Mouse (Mus musculus): ENCODE data around the gene Arhgap32. TPM values are rescaled to one million over a fixed set of nuclear protein-coding genes. Genes with fewer than 3 reads are reported as not detected.
"Not testable (repeated sequence)": the region's sequence is repeated elsewhere in the genome, so short reads cannot be mapped to it uniquely, and the experiment has no call there.

Gene Arhgap32
- 0.23 and 0.49 TPM in 2 replicates for total RNA-seq (2017)

DNA sequence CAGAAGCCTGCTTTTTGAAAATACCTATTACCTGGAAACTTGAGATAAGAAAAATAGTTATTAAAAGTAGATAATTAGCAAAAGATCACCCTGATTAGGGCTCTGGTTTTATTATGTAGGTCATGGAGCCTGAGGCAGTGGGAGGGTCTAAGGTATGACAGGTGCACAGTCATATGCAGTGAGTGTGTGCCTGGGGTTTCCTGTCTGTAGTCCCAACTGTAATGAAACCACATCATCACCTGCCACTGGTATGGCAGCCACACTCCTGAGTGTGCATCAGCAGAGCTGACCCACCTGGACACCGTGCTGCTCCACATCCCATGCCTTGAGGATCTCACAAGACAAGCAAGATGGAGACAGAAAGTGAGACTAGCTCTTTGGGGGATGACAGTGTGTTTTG, at the start of gene Arhgap32:
Gene Arhgap32, plus strand, starts transcription at position 351 of the 400 bp plus-strand sequence.
- no peak for ATAC-seq (ENCODE audit: extremely low read depth, insufficient number of reproducible peaks, low FRiP score, poor library complexity, severe bottlenecking)

DNA sequence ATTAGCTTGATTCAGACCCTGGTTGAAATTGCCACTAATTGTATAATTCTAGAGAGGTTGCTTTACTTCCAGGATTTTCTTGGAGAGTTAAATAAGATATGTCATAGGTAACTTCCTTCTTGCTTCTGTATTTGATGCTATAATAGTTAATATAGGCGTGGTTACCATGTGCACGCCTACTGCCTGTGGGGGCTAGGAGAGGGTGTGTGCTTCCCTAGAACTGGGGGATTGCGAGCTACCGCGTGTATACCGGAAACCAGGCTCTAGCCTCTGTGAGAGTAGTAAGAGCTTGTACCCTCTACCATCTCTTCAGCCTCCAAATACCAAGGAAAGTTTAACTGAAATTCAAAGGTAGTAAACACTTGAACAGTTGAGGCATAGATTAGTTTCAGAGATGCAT, 43.2 kb upstream of the Arhgap32 start:
- no peak for ATAC-seq (ENCODE audit: extremely low read depth, insufficient number of reproducible peaks, low FRiP score, poor library complexity, severe bottlenecking)

DNA sequence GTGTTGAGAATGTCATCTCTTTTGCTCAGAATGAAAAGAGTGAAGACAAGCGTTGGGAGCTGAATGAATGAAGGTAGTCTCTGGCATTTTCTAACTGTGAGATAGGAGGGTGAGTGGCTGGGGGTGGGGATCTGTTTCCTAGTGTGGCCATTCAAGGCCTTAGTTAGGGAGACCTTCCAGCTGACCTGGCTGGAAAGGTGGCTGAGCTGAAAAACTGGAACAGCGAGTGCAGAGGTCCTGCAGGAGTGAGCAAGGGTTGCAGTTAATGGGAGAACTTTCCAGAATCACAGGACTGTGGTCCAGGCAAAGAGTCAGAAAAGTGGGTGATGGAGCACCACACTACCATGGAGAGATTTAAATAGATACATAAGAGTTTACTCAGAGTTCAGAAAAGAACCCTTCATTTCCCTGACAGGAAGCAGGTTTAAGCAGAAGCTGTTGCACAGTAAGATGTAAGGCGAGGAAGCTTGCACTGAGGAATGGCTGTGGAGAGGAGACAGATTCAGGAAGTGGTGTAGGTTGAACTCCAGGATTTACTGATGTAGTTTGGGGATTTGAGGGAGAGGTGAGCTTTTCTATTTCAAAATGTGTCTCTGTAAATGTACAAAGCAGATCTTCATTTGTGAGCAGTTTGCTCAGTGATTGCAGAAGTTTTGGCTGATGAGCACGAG, 27.7 kb upstream of the Arhgap32 start:
- no peak for ATAC-seq (ENCODE audit: extremely low read depth, insufficient number of reproducible peaks, low FRiP score, poor library complexity, severe bottlenecking)

DNA sequence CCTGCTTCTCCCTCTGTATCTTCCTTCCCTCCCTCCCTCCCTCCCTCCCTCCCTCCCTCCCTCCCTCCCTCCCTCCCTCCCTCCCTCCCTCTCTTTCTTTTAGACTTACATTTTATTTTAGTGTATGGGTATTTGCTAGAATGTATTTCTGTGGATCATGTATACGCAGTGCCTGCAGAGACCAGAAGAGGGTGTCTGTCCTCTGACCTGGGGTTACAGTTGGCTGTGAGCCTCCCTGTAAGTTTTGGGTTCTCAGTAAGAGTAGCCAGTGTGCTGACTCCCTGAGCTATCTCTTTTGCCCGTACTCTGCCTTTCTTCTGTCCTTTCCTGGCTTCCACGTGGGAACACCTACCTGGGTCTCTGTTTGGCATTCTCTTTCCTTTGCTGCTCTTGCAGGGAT, 27.1 kb upstream of the Arhgap32 start:
- no peak for ATAC-seq (ENCODE audit: extremely low read depth, insufficient number of reproducible peaks, low FRiP score, poor library complexity, severe bottlenecking)

DNA sequence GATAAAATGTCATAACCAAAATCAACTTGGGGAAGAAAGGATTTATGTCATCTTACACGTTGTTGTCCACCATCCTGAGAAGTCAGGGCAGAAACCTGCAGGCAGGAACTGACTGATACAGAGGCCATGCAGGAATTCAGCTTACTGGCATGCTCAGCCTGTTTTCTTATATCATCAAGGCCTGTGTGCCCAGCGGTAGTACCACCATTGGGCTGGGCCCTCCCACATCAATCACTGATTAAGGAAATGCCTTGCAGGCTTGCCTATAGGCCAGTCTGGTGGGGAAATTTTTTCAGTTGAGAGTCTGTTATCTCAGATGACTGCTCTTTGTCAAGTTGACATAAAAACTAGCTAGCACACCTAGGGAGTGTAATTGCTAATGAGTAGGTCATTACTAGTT, 22.5 kb upstream of the Arhgap32 start:
- ATAC-seq (ENCODE audit: extremely low read depth, insufficient number of reproducible peaks, low FRiP score, poor library complexity, severe bottlenecking), result no peak

DNA sequence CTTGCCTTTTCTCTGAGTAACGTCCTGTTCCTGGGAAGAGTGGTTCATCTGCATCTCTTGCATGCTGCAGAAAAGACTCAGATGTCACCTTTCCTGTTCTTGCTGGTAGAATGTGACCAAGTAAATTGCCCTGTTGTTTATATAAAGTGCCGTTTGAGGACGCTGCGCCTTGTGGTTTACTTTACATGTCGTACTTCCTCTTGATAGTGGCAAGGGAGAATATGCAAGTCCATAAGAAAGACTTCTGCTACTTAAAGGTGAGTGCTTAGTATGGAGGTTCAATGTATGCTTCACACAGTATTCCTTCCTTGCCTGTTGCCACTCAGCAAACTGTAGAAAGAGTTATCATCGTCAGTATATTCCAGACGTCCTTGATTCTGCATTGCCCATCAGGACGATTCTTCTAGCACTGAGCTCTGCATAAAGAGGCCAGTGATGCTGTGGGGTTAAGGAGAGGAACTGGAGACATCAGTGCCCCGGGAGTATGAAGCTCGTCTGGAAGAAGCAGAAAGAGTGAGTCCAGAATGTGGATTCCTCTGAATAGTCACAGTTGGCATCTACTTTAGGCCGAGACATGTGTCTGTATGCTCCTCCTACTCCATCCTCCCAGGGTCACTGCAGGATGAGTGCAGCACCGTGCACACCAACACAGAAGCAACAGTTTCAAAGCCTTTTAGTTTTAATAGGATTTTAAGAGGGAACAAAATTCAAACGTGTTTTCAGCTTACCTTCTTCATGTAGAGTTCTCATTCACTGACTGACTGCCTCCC, 21.4 kb upstream of the Arhgap32 start:
- no peak for ATAC-seq (ENCODE audit: extremely low read depth, insufficient number of reproducible peaks, low FRiP score, poor library complexity, severe bottlenecking)

DNA sequence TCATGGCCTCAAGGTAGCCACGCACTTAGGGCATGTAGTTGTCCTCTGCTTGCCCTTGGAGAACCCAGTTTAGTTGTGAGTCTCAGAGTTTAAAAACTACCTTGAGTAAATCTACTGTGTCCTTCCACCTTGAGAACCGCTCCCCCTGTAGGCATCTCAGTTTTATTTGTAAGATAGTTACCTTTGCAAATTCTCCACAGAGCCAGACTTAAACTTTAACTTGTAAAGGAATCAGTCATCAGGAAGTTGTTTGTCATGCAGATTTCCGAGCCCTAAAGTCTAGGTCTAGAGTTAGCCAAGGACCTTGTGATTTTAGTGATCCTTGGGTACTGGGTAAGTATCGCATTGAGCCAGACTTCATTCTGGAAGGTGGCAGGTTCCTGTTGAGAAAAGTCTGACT, 20.4 kb upstream of the Arhgap32 start:
- ATAC-seq (ENCODE audit: extremely low read depth, insufficient number of reproducible peaks, low FRiP score, poor library complexity, severe bottlenecking), result no peak

DNA sequence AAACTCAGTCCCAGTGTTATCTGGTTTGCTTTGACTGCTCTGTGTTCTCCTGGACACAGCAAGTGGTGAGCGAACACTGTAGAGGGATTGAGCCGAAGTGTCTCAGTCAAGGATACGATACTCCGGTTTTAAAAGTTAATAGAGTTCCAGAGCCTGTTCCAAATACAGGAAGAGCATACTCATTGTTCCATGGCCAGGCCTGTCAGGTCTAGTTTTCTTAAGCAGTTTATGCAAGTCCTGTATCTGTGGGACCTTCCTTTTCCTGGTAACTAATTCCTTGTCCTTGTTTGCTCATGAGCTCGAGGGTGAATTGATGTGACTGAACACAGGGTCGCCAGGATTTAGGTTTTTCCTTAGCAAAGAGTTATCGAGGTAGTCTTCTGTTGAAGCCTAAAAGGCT, 19.4 kb upstream of the Arhgap32 start:
- ATAC-seq (ENCODE audit: extremely low read depth, insufficient number of reproducible peaks, low FRiP score, poor library complexity, severe bottlenecking), result no peak

DNA sequence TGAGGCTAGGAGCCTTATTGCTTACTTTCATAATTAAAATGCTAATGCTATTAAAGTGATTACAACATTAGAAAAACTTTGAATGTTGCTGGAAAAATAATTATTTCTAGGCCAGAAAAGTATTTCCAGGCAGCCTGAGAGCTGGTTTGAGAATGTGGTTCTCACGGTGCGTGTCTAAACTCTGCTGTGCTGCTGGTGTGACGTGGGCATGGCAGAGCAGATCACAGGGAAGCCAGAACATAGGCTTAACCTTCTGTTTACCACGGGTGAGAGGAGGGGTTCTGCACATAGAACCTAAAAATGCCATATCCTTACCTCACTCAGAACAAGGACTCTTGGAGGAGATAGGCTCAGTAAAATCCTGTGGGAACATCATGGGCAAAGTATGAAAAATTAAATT, 18.8 kb upstream of the Arhgap32 start:
- ATAC-seq (ENCODE audit: extremely low read depth, insufficient number of reproducible peaks, low FRiP score, poor library complexity, severe bottlenecking), result no peak

DNA sequence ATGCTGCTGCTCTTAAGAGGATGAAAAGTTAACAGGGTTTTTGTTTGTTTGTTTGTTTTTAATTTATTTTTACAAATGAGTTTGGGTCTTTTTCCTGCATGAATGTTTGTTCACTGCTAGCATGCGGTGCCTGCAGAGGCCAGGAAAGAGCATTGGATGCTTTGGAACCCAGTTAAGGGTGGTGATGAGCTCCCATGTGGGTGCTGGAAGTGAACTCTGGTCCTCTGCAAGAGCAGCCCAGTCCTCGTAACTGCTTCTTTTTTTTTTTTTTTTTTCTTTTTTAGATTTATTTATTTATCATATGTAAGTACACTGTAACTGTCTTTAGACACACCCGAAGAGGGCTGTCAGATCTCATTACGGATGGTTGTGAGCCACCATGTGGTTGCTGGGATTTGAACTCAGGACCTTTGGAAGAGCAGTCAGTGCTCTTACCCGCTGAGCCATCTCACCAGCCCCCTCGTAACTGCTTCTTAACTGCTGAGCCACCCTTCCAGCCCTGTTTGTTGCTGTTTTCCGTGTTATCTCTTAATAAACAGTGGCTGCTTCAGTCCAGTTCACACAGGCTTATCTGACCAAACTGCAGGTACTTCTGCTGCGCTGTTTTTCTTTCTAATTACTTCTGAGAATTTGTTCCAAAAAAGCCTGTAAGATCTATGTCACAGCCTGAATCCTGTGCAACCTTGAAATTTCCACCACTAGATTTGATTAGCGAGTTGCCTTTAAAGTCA, 17.3 kb upstream of the Arhgap32 start:
- ATAC-seq (ENCODE audit: extremely low read depth, insufficient number of reproducible peaks, low FRiP score, poor library complexity, severe bottlenecking), result no peak

DNA sequence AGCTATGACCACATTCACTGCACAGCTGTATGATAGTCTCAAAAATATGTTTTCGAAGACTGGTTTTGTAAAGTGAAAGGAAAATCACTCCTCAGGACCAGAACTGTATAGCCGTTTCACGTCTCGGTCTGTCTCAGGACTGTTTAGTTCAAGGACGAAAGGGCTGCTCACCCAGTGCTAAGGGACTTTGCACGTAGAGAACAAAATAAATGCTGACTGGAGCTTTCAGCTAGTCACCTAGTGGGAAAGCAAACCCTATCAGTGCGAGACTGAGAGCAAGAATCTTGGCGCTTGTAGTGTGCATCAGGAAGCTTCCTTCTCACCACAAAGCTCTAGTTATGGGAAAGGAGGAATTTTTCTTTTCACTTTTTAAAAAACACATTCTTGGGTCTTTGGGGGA, 15.4 kb upstream of the Arhgap32 start:
- no peak for ATAC-seq (ENCODE audit: extremely low read depth, insufficient number of reproducible peaks, low FRiP score, poor library complexity, severe bottlenecking)

DNA sequence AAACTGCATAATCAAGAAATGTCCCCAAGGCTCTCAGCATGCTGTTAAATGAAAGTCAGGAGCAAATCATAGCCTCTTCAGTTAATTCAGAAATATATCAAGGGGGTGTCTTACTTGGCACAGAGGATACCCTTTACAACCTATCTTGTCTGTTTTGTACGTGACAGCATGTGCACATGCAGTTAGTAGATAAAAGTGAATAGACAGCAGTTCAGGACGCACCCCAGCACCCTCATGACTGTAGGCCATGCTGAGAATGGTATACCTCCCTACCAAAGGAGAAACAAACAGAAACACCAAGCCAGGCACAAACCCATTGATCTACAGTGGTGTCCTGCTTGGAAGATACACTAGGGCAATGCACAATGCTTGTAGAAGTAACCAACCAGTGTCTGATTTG, 14.4 kb upstream of the Arhgap32 start:
- no peak for ATAC-seq (ENCODE audit: extremely low read depth, insufficient number of reproducible peaks, low FRiP score, poor library complexity, severe bottlenecking)

DNA sequence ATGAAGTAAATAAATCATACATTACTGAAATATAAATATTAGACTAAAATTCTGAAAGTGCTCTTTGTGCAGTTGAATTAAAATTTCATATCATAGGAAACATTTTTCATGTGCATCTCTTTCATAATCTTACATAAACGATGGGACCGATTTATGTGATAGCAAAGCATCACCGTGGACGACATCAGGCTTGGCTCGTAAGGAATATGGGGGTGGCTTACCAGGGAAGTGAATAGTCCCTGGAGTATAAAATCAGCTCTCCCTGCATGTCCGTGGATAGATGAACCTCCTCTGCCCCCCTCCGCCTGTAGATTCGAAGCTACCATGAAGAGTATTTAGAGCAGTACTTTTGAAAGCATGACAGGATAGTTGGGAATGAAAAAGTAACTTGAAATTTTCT, 11.3 kb upstream of the Arhgap32 start:
- no peak for ATAC-seq (ENCODE audit: extremely low read depth, insufficient number of reproducible peaks, low FRiP score, poor library complexity, severe bottlenecking)

DNA sequence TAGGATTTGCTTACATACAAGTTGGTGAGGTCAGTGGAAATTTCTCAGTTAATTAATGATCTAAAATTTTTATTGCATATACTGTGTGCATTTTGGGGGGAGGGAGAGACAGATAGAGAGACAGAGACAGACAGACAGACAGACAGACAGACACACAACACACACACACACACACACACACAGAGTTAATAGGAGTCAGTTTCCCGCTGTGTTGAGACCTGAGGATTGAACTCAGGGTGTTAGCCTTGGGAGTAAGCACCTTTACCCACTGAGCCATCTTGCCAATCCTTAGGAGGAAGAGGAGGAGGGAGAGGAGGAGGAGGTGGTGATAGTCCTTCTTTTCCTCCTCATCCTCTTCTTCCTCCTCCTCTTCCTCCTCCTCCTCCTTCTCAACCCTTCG, 5.6 kb upstream of the Arhgap32 start:
- no peak for ATAC-seq (ENCODE audit: extremely low read depth, insufficient number of reproducible peaks, low FRiP score, poor library complexity, severe bottlenecking)

DNA sequence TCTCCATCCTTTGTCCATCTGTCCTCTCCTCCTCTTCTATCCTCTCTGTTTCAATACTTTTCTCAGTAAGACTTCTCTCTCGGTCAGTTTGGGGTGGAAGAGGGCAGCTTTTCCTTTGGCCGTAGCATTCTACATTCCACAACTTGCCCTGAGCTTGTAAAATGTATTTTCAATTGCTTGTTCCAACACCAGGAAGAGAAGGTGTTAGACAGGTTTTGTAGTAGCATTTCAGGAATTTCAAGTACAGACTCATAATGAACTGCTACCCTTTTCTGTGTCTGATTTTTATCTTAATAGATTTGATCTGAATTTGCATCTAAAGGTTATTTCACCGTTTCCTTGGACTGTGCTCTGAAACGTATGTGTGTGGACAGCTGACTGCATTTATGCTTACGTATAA, 336 bp downstream of the Arhgap32 start:
- no peak for ATAC-seq (ENCODE audit: extremely low read depth, insufficient number of reproducible peaks, low FRiP score, poor library complexity, severe bottlenecking)

DNA sequence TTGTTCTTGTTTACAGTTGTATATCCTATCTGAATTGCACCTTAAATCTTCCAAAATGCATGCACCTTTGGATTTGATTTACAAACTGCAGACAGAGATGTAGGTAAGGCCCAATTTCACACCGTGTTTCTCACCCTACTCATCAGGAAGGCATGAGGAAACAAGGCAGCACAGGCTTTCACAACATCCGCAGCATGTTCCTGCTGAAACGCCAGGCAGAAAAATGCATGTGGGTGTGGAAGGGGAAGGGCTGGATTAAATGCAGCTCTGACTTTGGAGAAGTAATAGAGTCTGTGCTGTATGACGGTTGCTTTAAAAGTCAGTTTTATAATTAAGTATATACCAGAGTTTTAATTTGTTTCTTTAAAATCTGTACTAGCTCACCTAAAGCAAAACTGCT, 1.9 kb downstream of the Arhgap32 start:
- no peak for ATAC-seq (ENCODE audit: extremely low read depth, insufficient number of reproducible peaks, low FRiP score, poor library complexity, severe bottlenecking)

DNA sequence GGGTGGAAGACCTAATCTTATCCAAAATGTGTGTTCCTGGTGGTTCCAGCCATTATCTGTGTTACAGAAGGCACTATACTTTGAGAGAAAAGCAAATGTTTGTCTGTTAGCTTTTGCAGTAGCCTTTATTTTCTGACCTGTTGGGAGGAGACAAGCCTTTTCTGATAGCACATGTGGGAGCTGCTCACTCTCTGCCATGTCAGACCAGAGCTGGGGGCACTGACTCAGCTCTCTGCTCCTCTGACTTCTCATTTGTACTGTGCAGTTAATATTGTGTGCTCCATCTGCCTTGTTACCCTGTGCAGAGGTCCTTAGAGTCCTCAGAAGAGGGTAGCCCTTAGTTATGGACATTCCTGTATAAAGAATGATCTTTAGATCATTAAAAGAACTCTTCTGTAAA, 2.5 kb downstream of the Arhgap32 start:
- ATAC-seq (ENCODE audit: extremely low read depth, insufficient number of reproducible peaks, low FRiP score, poor library complexity, severe bottlenecking), result no peak

DNA sequence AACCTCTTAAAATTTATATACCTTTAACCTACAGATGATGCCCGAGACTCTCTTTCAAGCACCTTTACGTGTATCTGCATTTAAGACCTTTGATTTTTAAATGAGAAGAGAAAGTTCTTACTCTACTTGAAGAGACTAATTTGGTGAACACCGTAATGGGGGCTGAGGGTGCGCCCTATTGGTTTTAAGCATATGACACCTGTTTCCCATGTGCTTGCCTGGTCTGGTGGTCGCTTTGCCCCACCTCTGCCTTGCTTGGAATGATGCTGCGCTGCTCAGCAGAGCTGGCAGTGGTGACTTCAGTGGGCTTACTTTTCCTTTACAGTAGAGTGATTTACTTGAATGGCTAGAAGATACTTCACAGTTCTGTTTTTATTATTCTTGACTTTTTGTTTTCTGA, 3.6 kb downstream of the Arhgap32 start:
- ATAC-seq (ENCODE audit: extremely low read depth, insufficient number of reproducible peaks, low FRiP score, poor library complexity, severe bottlenecking), result no peak

DNA sequence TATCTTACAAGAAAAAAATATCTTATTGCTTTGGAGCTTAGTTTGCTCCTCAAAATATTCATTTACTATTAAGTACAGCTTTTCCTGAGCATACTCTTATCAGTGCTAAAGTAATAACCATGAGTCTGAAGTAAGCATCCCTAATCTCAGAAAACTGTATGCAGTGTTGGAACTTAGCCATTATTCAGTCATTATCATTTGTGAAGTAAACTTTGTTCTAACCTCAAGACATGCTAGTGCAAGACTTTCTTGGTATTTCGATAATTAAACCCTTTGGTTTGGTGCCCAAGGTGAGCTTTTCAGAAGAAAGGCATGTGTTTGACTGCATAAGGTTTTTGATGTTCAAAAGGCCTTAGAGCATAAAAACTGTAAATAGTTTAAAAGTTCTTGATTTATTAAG, 4.2 kb downstream of the Arhgap32 start:
- ATAC-seq (ENCODE audit: extremely low read depth, insufficient number of reproducible peaks, low FRiP score, poor library complexity, severe bottlenecking), result no peak

DNA sequence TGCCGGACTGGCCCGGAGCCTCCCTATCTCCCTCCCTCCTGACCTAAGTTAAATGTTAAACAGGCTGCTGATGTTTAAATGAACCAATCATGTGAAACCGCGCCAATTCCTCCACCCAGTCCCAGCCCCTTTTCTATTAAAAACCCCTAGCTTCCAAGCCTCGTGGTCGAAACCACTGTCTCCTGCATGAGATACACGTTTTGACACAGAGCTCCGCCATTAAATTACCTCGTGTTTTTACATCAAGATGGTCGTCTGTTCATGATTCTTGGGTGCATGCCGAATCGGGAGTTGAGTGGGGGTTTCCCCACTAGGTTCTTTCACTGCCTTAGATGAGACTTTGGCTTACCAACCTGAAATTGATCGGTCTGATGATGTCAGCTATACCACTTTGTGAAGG, 5.3 kb downstream of the Arhgap32 start:
- ATAC-seq (ENCODE audit: extremely low read depth, insufficient number of reproducible peaks, low FRiP score, poor library complexity, severe bottlenecking), result not testable (repeated sequence)

Data from neutrophil, adult 5-6 weeks (primary cell).